Comparison of ENCODE assay signal across 8 mouse cellular contexts in genomic region chr12:21075731-21076130, GRCm38 (mm10).
DNase-seq lines count a peak whose midpoint lies in the region; TF ChIP-seq lines count a peak whose summit lies in the region.
"Not testable (repeated sequence)": the region's sequence is repeated elsewhere in the genome, so short reads cannot be mapped to it uniquely, and the experiment has no call there.

No protein-coding gene starts in this region.

- H3K27ac ChIP-seq in hindbrain, embryonic 10.5 days: not testable (repeated sequence)

- not testable (repeated sequence) for H3K9me3 ChIP-seq in hindbrain, embryonic 10.5 days

- not testable (repeated sequence) for H3K27me3 ChIP-seq in hindbrain, embryonic 10.5 days (ENCODE audit: insufficient read depth, poor library complexity, severe bottlenecking)

- not testable (repeated sequence) for TF ChIP-seq CTCF in lung, adult 2 months (IDR thresholded peaks at IDR 0.05; ENCODE audit: insufficient read depth, low read length)

- 45% methylated on average over 4 of the region's 4 CpGs for WGBS in hindbrain, embryonic 10.5 days
- WGBS in lung, adult 2 months: 18% methylated on average over 4 of the region's 4 CpGs

- H3K36me3 ChIP-seq in hindbrain, embryonic 10.5 days: not testable (repeated sequence)

- not testable (repeated sequence) for H3K4me1 ChIP-seq in hindbrain, embryonic 10.5 days (replicated peaks); lung, adult 2 months (ENCODE audit: control insufficient read depth, insufficient read depth, low read length)

- H3K4me3 ChIP-seq in hindbrain, embryonic 10.5 days; lung, adult 2 months (replicated peaks; ENCODE audit: extremely low read depth, low read depth, low read length): not testable (repeated sequence)

- peak; percentile 75 for DNase-seq in MN1 (ENCODE audit: low spot score)
- peak; percentile 80 to 82 for DNase-seq in cerebellum, adult 18-20 months
- peak; percentile 40 for DNase-seq in forelimb bud, embryonic 11.5 days (ENCODE audit: low read depth, low spot score)
- DNase-seq in hindbrain, embryonic 10.5 days (ENCODE audit: low spot score): peak; percentile 38
- peak; percentile 85 for DNase-seq in layer of hippocampus, adult 9-10 months (ENCODE audit: low spot score)
- DNase-seq in lung, adult 2 months: peak; percentile 75
- DNase-seq in right cerebral cortex, adult 18-20 months: peak; percentile 77
- DNase-seq in thymus, postnatal 25 days: peak; percentile 72

- TF ChIP-seq POLR2A in lung, adult 2 months (IDR thresholded peaks at IDR 0.05; ENCODE audit: borderline replicate concordance, extremely low read depth, low read depth, low read length): not testable (repeated sequence)
